Mouse (Mus musculus) gastrocnemius, adult 8-10 months (tissue): Measurements from ENCODE around the gene Olfr623. TPM values are rescaled to one million over a fixed set of nuclear protein-coding genes. Genes with fewer than 3 reads are reported as not detected.

Source experiments
- DNase-seq, 2 experiments: peaks; one replicate each; pipeline ENCODE4 v3.0.0; 2022; ENCODE audit warnings: low spot score in 2 of 2
- total RNA-seq, 4 experiments: library from RNA; stranded (reverse); gene quantifications; 2 replicates each; pipeline ENCODE4 v1.2.4; 2022

The Olfr623 gene
- not detected for total RNA-seq

GRCm38 (mm10) chr7:103663598-103663997 is at the start of gene Olfr623:
Gene Olfr623, minus strand, starts transcription at chr7:103663698.
- DNase-seq = no peak

DNA sequence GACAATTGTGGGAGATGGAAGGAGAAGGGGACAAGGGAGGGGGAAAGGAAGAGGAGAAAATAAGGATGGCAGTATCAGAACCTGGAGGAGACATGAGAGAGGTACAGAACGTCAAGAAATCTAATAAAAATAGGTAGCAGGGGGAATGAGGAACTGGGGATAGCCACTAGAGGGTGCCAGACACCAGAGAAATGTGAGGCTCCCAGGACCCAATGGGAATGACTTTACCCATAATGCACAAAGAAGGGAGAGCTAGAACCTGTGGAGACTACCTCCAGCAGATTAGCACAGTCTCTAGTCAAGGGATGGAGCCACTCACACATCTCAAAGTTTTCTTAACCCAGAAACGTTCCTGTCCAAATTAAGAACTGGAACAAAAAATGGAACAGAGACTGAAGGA is 48.5 kb upstream of the Olfr623 start:
- no peak for DNase-seq

GRCm38 (mm10) chr7:103699469-103699868 is 36.0 kb upstream of the Olfr623 start:
- DNase-seq = no peak

GRCm38 (mm10) chr7:103682420-103682819 is 18.9 kb upstream of the Olfr623 start, which contains the start of gene Olfr625-ps1:
Gene Olfr625-ps1, plus strand, starts transcription at chr7:103682720.
- no peak for DNase-seq

- no peak for DNase-seq
Measured at GRCm38 (mm10) chr7:103671091-103671490, 7.6 kb upstream of the Olfr623 start, which contains the start of gene Olfr624. Gene Olfr624, minus strand, starts transcription at chr7:103671191.

DNA sequence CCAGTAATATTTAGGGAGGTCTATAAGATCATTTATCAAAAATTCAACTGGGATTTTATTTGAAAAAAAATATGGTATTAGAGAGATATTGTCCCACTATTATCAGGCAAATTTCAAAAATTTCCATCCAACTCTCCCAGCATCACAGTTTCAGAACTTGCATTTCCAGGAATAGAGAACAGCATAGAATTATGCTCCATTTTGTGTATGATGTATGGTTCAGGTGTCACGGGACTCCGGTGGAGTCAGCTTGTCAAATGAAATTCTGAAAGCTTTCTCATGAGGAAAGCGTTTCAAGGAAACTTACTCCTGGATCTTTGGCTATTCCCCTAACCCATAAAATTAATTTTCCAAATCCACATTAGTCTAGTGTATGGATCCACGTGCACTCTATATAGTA is 19.4 kb downstream of the Olfr623 start:
- no peak for DNase-seq

- no peak for DNase-seq
Measured at GRCm38 (mm10) chr7:103642602-103643001, 20.9 kb downstream of the Olfr623 start, which contains the start of gene Olfr622. Gene Olfr622, minus strand, starts transcription at chr7:103642702.

DNA sequence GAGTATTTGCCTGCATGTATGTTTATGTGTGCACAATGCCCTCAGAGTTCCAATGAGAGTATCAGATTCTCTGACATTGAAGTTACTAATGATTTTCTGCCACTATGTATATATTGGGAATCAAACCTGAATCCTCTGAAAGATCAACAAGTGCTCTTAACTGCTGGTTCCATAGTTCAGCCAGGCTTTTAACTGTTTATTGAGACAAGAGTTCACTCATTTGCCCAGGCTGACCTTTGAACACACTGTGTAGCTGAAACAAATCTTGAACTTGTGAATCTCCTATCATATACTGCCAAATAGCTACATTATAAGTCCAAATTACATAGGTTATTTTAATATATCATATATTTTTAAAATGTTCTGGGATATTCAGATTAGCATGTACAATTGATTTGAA is 26.7 kb downstream of the Olfr623 start:
- DNase-seq = no peak

GRCm38 (mm10) chr7:103612434-103612833 is 51.1 kb downstream of the Olfr623 start, which contains the start of gene Olfr620:
Gene Olfr620, minus strand, starts transcription at chr7:103612534.
- no peak for DNase-seq

Other genes with a start within 250 kb of the Olfr623 start
- not detected for gene Usp17lc, start 248.6 kb downstream of the Olfr623 start, total RNA-seq
- gene Olfr605, start 218.3 kb downstream of the Olfr623 start, total RNA-seq = not detected
- not detected for gene Olfr606, start 214.7 kb downstream of the Olfr623 start, total RNA-seq
- not detected for gene Olfr607, start 199.5 kb downstream of the Olfr623 start, total RNA-seq
- gene Olfr608, start 193.8 kb downstream of the Olfr623 start, total RNA-seq = not detected
- not detected for gene Olfr609, start 165.6 kb downstream of the Olfr623 start, total RNA-seq
- gene Olfr610, start 151.6 kb downstream of the Olfr623 start, total RNA-seq = not detected
- not detected for gene Olfr611, start 142.9 kb downstream of the Olfr623 start, total RNA-seq
- gene Olfr612, start 121.0 kb downstream of the Olfr623 start, total RNA-seq = not detected
- not detected for gene Olfr613, start 115.6 kb downstream of the Olfr623 start, total RNA-seq
- gene Olfr615, start 107.6 kb downstream of the Olfr623 start, total RNA-seq = not detected
- not detected for gene Olfr616, start 94.6 kb downstream of the Olfr623 start, total RNA-seq
- gene Olfr617, start 90.6 kb downstream of the Olfr623 start, total RNA-seq = not detected
- not detected for gene Olfr618, start 73.6 kb downstream of the Olfr623 start, total RNA-seq
- gene Olfr619, start 63.1 kb downstream of the Olfr623 start, total RNA-seq = not detected
- not detected for gene Olfr620, start 51.2 kb downstream of the Olfr623 start, total RNA-seq
- not detected for gene Olfr622, start 21.0 kb downstream of the Olfr623 start, total RNA-seq
- gene Olfr624, start 7.5 kb upstream of the Olfr623 start, total RNA-seq = not detected
- not detected for gene Olfr625-ps1, start 19.0 kb upstream of the Olfr623 start, total RNA-seq
- not detected for gene Olfr243, start 51.0 kb upstream of the Olfr623 start, total RNA-seq
- not detected for gene Olfr628, start 66.7 kb upstream of the Olfr623 start, total RNA-seq
- gene Olfr629, start 81.2 kb upstream of the Olfr623 start, total RNA-seq = not detected
- gene Olfr630, start 93.6 kb upstream of the Olfr623 start, total RNA-seq = not detected
- gene Olfr69, start 107.9 kb upstream of the Olfr623 start, total RNA-seq = not detected
- not detected for gene Olfr68, start 116.0 kb upstream of the Olfr623 start, total RNA-seq
- gene Olfr67, start 128.1 kb upstream of the Olfr623 start, total RNA-seq = not detected
- 10 to 100 TPM; 11.6 to 30.4 (median 18.8) TPM for gene Hbb-bt, start 150.3 kb upstream of the Olfr623 start, total RNA-seq
- gene Hbb-bs, start 164.4 kb upstream of the Olfr623 start, total RNA-seq = 100 to 1,000 TPM; 150 to 315 (median 224) TPM
- gene Hbb-bh2, start 176.8 kb upstream of the Olfr623 start, total RNA-seq = not detected
- not detected for gene Hbb-bh1, start 179.5 kb upstream of the Olfr623 start, total RNA-seq
- gene Hbb-y, start 189.5 kb upstream of the Olfr623 start, total RNA-seq = not detected
- not detected for gene Olfr66, start 222.6 kb upstream of the Olfr623 start, total RNA-seq
- gene Olfr64, start 230.8 kb upstream of the Olfr623 start, total RNA-seq = not detected
- not detected for gene Olfr65, start 239.8 kb upstream of the Olfr623 start, total RNA-seq